Mouse (Mus musculus) cerebellum, adult 9-10 months (tissue): ENCODE measurements at regions not wholly inside any gene's neighbourhood (a gene's known extent, or its start where the extent isn't known, plus 50 kb on each side); places are given as distances from the start of the nearest gene placed in this dataset.
A peak's percentile ranks its signal among the peaks of the same experiment; 100 is the strongest.
"Not testable (repeated sequence)": the region's sequence is repeated elsewhere in the genome, so short reads cannot be mapped to it uniquely, and the experiment has no call there.

ENCODE experiments used
- DNase-seq: peaks from one replicate; pipeline ENCODE4 v3.0.0; 2022

- DNase-seq: peak; percentile 62
Measured at GRCm38 (mm10) chr15:24588943-24589342, 824.6 kb downstream of the Basp1 start.

GRCm38 (mm10) chr15:24566981-24567380 is 846.6 kb downstream of the Basp1 start:
- DNase-seq: no peak

GRCm38 (mm10) chr15:24556806-24557205 is 856.8 kb downstream of the Basp1 start:
- no peak for DNase-seq

- DNase-seq: no peak
Measured at GRCm38 (mm10) chr15:24550108-24550507, 863.5 kb downstream of the Basp1 start.

GRCm38 (mm10) chr15:24530065-24530464 is 883.5 kb downstream of the Basp1 start:
- DNase-seq: no peak

- DNase-seq: peak; percentile 5
Measured at GRCm38 (mm10) chr15:24527379-24527778, 886.2 kb downstream of the Basp1 start.

- no peak for DNase-seq
Measured at GRCm38 (mm10) chr15:24513926-24514325, 899.6 kb downstream of the Basp1 start.

GRCm38 (mm10) chr15:24501907-24502559 is 911.5 kb downstream of the Basp1 start:
- DNase-seq: peak; percentile 48

GRCm38 (mm10) chr15:24486235-24486634 is 927.3 kb downstream of the Basp1 start:
- no peak for DNase-seq

GRCm38 (mm10) chr15:24468239-24468638 is 945.3 kb downstream of the Basp1 start:
- DNase-seq: no peak

- DNase-seq: no peak
Measured at GRCm38 (mm10) chr15:24457726-24458125, 955.8 kb downstream of the Basp1 start.

GRCm38 (mm10) chr15:24433083-24433482 is 980.5 kb downstream of the Basp1 start:
- DNase-seq: no peak

- DNase-seq: no peak
Measured at GRCm38 (mm10) chr15:24429154-24429553, 984.4 kb downstream of the Basp1 start.

GRCm38 (mm10) chr15:24422333-24422942 is 991.1 kb downstream of the Basp1 start:
- no peak for DNase-seq

GRCm38 (mm10) chr15:24419736-24420135 is 993.8 kb downstream of the Basp1 start:
- DNase-seq: no peak

- DNase-seq: no peak
Measured at GRCm38 (mm10) chr15:24419186-24419585, 994.4 kb downstream of the Basp1 start.

- peak; percentile 78 for DNase-seq
Measured at GRCm38 (mm10) chr15:24407691-24408090, 1005.9 kb downstream of the Basp1 start.

GRCm38 (mm10) chr15:24405305-24405704 is 1008.3 kb downstream of the Basp1 start:
- no peak for DNase-seq

GRCm38 (mm10) chr15:24400088-24400487 is 1013.5 kb downstream of the Basp1 start:
- no peak for DNase-seq

- no peak for DNase-seq
Measured at GRCm38 (mm10) chr15:24358398-24358797, 1055.2 kb downstream of the Basp1 start.

GRCm38 (mm10) chr15:24348975-24349560 is 1064.5 kb downstream of the Basp1 start:
- no peak for DNase-seq

GRCm38 (mm10) chr15:24335876-24336275 is 1077.7 kb downstream of the Basp1 start:
- DNase-seq: not testable (repeated sequence)

- not testable (repeated sequence) for DNase-seq
Measured at GRCm38 (mm10) chr15:24303123-24303522, 1110.4 kb downstream of the Basp1 start.

GRCm38 (mm10) chr15:24297236-24297635 is 1116.3 kb downstream of the Basp1 start:
- DNase-seq: peak; percentile 80
